Mouse (Mus musculus) embryonic facial prominence, embryonic 14.5 days (tissue): Measurements from ENCODE around the gene Ston2. TPM values are rescaled to one million over a fixed set of nuclear protein-coding genes. Genes with fewer than 3 reads are reported as not detected.
A peak's percentile ranks its signal among the peaks of the same experiment; 100 is the strongest.
"Not testable (repeated sequence)": the region's sequence is repeated elsewhere in the genome, so short reads cannot be mapped to it uniquely, and the experiment has no call there.

Experiments
- ATAC-seq: fragments of 200-750 bp; cut with Nextera tagmentation; 2 replicates; pipeline ENCODE4 v1.8.0; 2017; ENCODE audit warnings: low read depth, moderate number of reproducible peaks, moderate TSS enrichment
- DNase-seq: peaks from one replicate; pipeline ENCODE4 v3.0.0-alpha.2; 2015; ENCODE audit warnings: low spot score
- H3K27ac ChIP-seq: fragments of 300-500 bp; sonication (generic); replicated peaks from 2 replicates; pipeline ENCODE4 v1.5.1; 2014; ENCODE audit warnings: low read depth, mild to moderate bottlenecking, low read length, moderate library complexity
- H3K27me3 ChIP-seq: fragments of 300-500 bp; sonication (generic); replicated peaks from 2 replicates; pipeline ENCODE4 v1.6.1; 2014; ENCODE audit warnings: low read length; ENCODE audit not compliant: control insufficient read depth, insufficient read depth
- H3K36me3 ChIP-seq: fragments of 300-500 bp; sonication (generic); 2 replicates; pipeline ENCODE4 v1.6.1; 2014; ENCODE audit warnings: low read length, mixed read lengths; ENCODE audit not compliant: control insufficient read depth, insufficient read depth
- H3K4me1 ChIP-seq: fragments of 300-500 bp; sonication (generic); 2 replicates; pipeline ENCODE4 v1.6.1; 2014; ENCODE audit warnings: antibody characterized with exemption, low read length; ENCODE audit not compliant: control insufficient read depth, insufficient read depth
- H3K4me2 ChIP-seq: fragments of 300-500 bp; sonication (generic); 2 replicates; pipeline ENCODE4 v1.6.1; 2014; ENCODE audit warnings: low read depth, mild to moderate bottlenecking, low read length, moderate library complexity, mixed read lengths
- H3K4me3 ChIP-seq: fragments of 300-500 bp; sonication (generic); 2 replicates; pipeline ENCODE4 v1.5.1; 2014; ENCODE audit warnings: low read depth, mild to moderate bottlenecking, low read length
- H3K9ac ChIP-seq: fragments of 300-500 bp; sonication (generic); 2 replicates; pipeline ENCODE4 v1.6.1; 2014; ENCODE audit warnings: low read depth, mild to moderate bottlenecking, low read length, moderate library complexity, mixed read lengths
- H3K9me3 ChIP-seq: fragments of 300-500 bp; sonication (generic); 2 replicates; pipeline ENCODE4 v1.6.1; 2016; ENCODE audit warnings: low read length; ENCODE audit not compliant: control insufficient read depth
- WGBS: fragments of 180-500 bp; shearing (Covaris S2); extraction: QIAGEN DNeasy Blood & Tissue Kit; methylation state at CpG from one replicate; pipeline ENCODE4 v1.1.7; 2014; 5-methylcytosine and 5-hydroxymethylcytosine counted together
- polyA plus RNA-seq: library from polyadenylated mRNA; unstranded; fragments of >200 nt; fragmentation: Nextera tagmentation; extraction: Ambion mirVana; gene quantifications from 2 replicates; pipeline ENCODE4 v1.2.1, GENCODE M21; 2014

Ston2 gene
- polyA plus RNA-seq, 1 experiment from 2014 or later: 10.5 TPM

- ATAC-seq: no peak
- Histone ChIP-seq H3K9me3 (no peaks in the 10 kb centered on the region), H3K4me1 (peaks cover 17% of the 10 kb centered on the region)
Observed at GRCm38 (mm10) chr12:91752711-91753110, 35.5 kb downstream of the Ston2 start.

GRCm38 (mm10) chr12:91751893-91752597 is 36.1 kb downstream of the Ston2 start:
- 76% methylated on average over 13 of the region's 13 CpGs for WGBS
- Histone ChIP-seq H3K9me3 (no peaks in the 10 kb centered on the region), H3K9ac (no peak overlapping the region), H3K4me1 (peaks cover 17% of the 10 kb centered on the region), H3K27me3 (no peaks in the 10 kb centered on the region), H3K36me3 (no peaks in the 10 kb centered on the region), H3K27ac (no peak overlapping the region), H3K4me2 (no peak overlapping the region), H3K4me3 (no peak overlapping the region)
- no peak for ATAC-seq
- DNase-seq: no peak

More at GRCm38 (mm10) chr12:91752711-91753110, 35.5 kb downstream of the Ston2 start:
- Histone ChIP-seq H3K4me2 (no peak overlapping the region), H3K36me3 (no peaks in the 10 kb centered on the region), H3K4me3 (no peak overlapping the region), H3K9ac (no peak overlapping the region), H3K27me3 (no peaks in the 10 kb centered on the region), H3K27ac (no peak overlapping the region)
- 75% methylated on average over 5 of the region's 5 CpGs for WGBS
- no peak for DNase-seq

GRCm38 (mm10) chr12:91749543-91750184 is 38.5 kb downstream of the Ston2 start:
- WGBS: 71% methylated on average over 11 of the region's 11 CpGs
- Histone ChIP-seq H3K27me3 (no peaks in the 10 kb centered on the region), H3K9me3 (no peaks in the 10 kb centered on the region), H3K9ac (no peak overlapping the region), H3K4me1 (peaks cover 20% of the 10 kb centered on the region), H3K4me2 (no peak overlapping the region), H3K36me3 (no peaks in the 10 kb centered on the region), H3K4me3 (no peak overlapping the region), H3K27ac (no peak overlapping the region)
- ATAC-seq: no peak
- DNase-seq: no peak

- H3K36me3 ChIP-seq: no peaks in the 10 kb centered on the region
- no peaks in the 10 kb centered on the region for H3K27me3 ChIP-seq
- H3K27ac ChIP-seq: no peak overlapping the region
- peaks cover 28% of the 10 kb centered on the region for H3K4me1 ChIP-seq
- ATAC-seq (peak; percentile 9; the same call in 1 of the 2 replicates), DNase-seq (peak; percentile 70)
- no peak overlapping the region for H3K9ac ChIP-seq
- no peak overlapping the region for H3K4me3 ChIP-seq
- 72% methylated on average over 18 of the region's 18 CpGs for WGBS
- H3K4me2 ChIP-seq: no peak overlapping the region
- H3K9me3 ChIP-seq: no peaks in the 10 kb centered on the region
Observed at GRCm38 (mm10) chr12:91748241-91748865, 39.8 kb downstream of the Ston2 start.

GRCm38 (mm10) chr12:91746839-91747238 is 41.3 kb downstream of the Ston2 start:
- H3K4me3 ChIP-seq, H3K4me2 ChIP-seq, H3K27ac ChIP-seq, ATAC-seq, H3K36me3 ChIP-seq, H3K27me3 ChIP-seq, H3K9me3 ChIP-seq, H3K9ac ChIP-seq, DNase-seq: not testable (repeated sequence)
- peaks cover 28% of the 10 kb centered on the region for H3K4me1 ChIP-seq
- WGBS: 92% methylated on average over 5 of the region's 5 CpGs

- Histone ChIP-seq H3K27ac (peak overlapping the region; percentile 54), H3K27me3 (no peaks in the 10 kb centered on the region), H3K9ac (no peak overlapping the region), H3K9me3 (no peaks in the 10 kb centered on the region), H3K4me1 (peaks cover 28% of the 10 kb centered on the region), H3K36me3 (no peaks in the 10 kb centered on the region), H3K4me3 (no peak overlapping the region), H3K4me2 (peak overlapping the region; percentile 8; the same call in 1 of the 2 replicates)
- WGBS: 23% methylated on average over 11 of the region's 11 CpGs
- ATAC-seq (peak; percentile 86), DNase-seq (peak; percentile 94)
Observed at GRCm38 (mm10) chr12:91745758-91746290, 42.4 kb downstream of the Ston2 start.

GRCm38 (mm10) chr12:91744091-91744490 is 44.1 kb downstream of the Ston2 start:
- Histone ChIP-seq H3K27me3 (no peaks in the 10 kb centered on the region), H3K4me2 (no peak overlapping the region), H3K9me3 (no peaks in the 10 kb centered on the region), H3K4me1 (peaks cover 28% of the 10 kb centered on the region), H3K9ac (no peak overlapping the region), H3K36me3 (no peaks in the 10 kb centered on the region), H3K4me3 (no peak overlapping the region), H3K27ac (no peak overlapping the region)
- ATAC-seq (no peak), DNase-seq (no peak)
- WGBS: 57% methylated on average over 6 of the region's 6 CpGs

- ATAC-seq (no peak), DNase-seq (no peak)
- 95% methylated on average over 7 of the region's 7 CpGs for WGBS
- Histone ChIP-seq H3K27me3 (no peaks in the 10 kb centered on the region), H3K4me1 (peaks cover 24% of the 10 kb centered on the region), H3K4me2 (no peak overlapping the region), H3K9me3 (no peaks in the 10 kb centered on the region), H3K36me3 (no peaks in the 10 kb centered on the region), H3K9ac (no peak overlapping the region), H3K27ac (no peak overlapping the region), H3K4me3 (no peak overlapping the region)
Observed at GRCm38 (mm10) chr12:91742916-91743315, 45.3 kb downstream of the Ston2 start.
